12 mouse cellular contexts compared by ENCODE assay signal in the genomic region with DNA sequence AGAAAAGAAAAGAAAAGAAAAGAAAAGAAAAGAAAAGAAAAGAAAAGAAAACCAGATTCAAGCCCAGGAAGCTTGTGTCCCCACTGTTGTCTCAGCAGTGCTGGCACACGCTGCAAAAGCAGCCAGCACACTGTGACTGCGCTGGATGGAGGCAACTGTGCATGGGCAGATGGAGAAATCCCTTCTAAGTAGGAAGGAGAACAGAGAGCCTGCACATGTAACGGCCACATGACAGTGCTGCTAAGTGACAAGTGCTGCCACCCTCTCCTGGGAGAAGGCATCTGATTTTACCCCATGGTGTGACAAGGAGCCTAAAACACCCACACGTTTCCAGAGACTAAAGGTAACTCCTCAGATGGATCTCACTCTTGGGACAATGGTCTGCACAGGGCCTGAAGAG.
DNase-seq lines count a peak whose midpoint lies in the region; ATAC-seq and TF ChIP-seq lines count a peak whose summit lies in the region.
"Had no signal": no experiment of that assay in that cellular context is flagged by ENCODE, and none has a peak within 500 bp of the region (broad histone marks: within the 10 kb centered on the region; RNA-seq: fewer than 3 reads in every experiment).

No protein-coding gene starts in this region.

- peak overlapping the region; percentile 86 for H3K27ac ChIP-seq in heart, embryonic 12.5 days (ENCODE audit: poor library complexity, severe bottlenecking)
- no peak overlapping the region for H3K27ac ChIP-seq in stomach, postnatal 0 days (replicated peaks)
- H3K27ac ChIP-seq: gastrocnemius, adult 2 months had no signal

- no peaks in the 10 kb centered on the region for H3K9me3 ChIP-seq in heart, embryonic 12.5 days (replicated peaks)
- no peaks in the 10 kb centered on the region for H3K9me3 ChIP-seq in stomach, postnatal 0 days (ENCODE audit: control insufficient read depth, low read length)
- H3K9me3 ChIP-seq: G1E had no signal

- ATAC-seq in heart, embryonic 12.5 days (ENCODE audit: insufficient number of reproducible peaks, low FRiP score), result no peak
- ATAC-seq in stomach, postnatal 0 days (ENCODE audit: low FRiP score, low TSS enrichment), result no peak

- peaks cover 54% of the 10 kb centered on the region for H3K4me1 ChIP-seq in heart, embryonic 12.5 days (replicated peaks)
- no peaks in the 10 kb centered on the region for H3K4me1 ChIP-seq in stomach, postnatal 0 days (replicated peaks; ENCODE audit: control insufficient read depth, insufficient read depth)

- H3K4me2 ChIP-seq in heart, embryonic 12.5 days, result no peak overlapping the region
- H3K4me2 ChIP-seq in stomach, postnatal 0 days (replicated peaks; ENCODE audit: low read depth), result no peak overlapping the region
- H3K4me2 ChIP-seq: lung, embryonic 14.5 days had no signal

- TF ChIP-seq EP300 in stomach, postnatal 0 days (optimal IDR thresholded peaks at IDR 0.05), result no peak

- 65% methylated on average over 4 of the region's 4 CpGs for WGBS in heart, embryonic 12.5 days
- 83% methylated on average over 4 of the region's 4 CpGs for WGBS in stomach, postnatal 0 days

- DNase-seq in cerebellum, adult 11-12 months, result peak; percentile 42
- no peak for DNase-seq in cerebellum, postnatal 14 days
- no peak for DNase-seq in heart, adult 9 months (ENCODE audit: low spot score in 2 of 2)
- DNase-seq in right cerebral cortex, adult 18-20 months, result peak; percentile 81
- DNase-seq in right cerebral cortex, postnatal 4 days, result no peak
- no peak for DNase-seq in stomach, postnatal 0 days (ENCODE audit: low spot score)
- DNase-seq in Muller cell, postnatal 12 days (ENCODE audit: inconsistent ontology term), result no peak
- DNase-seq: gastrocnemius, adult 2 months; kidney, adult 18-20 months; lung, embryonic 14.5 days had no signal

- no peak overlapping the region for H3K9ac ChIP-seq in heart, embryonic 12.5 days
- H3K9ac ChIP-seq in stomach, postnatal 0 days (ENCODE audit: low read length), result no peak overlapping the region
- H3K9ac ChIP-seq: lung, embryonic 14.5 days had no signal

- no peak overlapping the region for H3K4me3 ChIP-seq in heart, embryonic 12.5 days
- no peak overlapping the region for H3K4me3 ChIP-seq in stomach, postnatal 0 days (ENCODE audit: low read depth, low read length)
- H3K4me3 ChIP-seq: gastrocnemius, adult 2 months had no signal

- no peaks in the 10 kb centered on the region for H3K27me3 ChIP-seq in heart, embryonic 12.5 days (replicated peaks)
- H3K27me3 ChIP-seq in stomach, postnatal 0 days (ENCODE audit: control insufficient read depth, insufficient read depth, low read length), result no peaks in the 10 kb centered on the region

- peaks cover 36% of the 10 kb centered on the region for H3K36me3 ChIP-seq in heart, embryonic 12.5 days
- H3K36me3 ChIP-seq in stomach, postnatal 0 days (ENCODE audit: control insufficient read depth, insufficient read depth, low read length), result peaks cover 4% of the 10 kb centered on the region; the same call in 1 of the 2 replicates

- no peak for TF ChIP-seq CTCF in stomach, postnatal 0 days (IDR thresholded peaks at IDR 0.05; ENCODE audit: low read depth)

Comparison
In these comparisons a context has a peak if more than half of its experiments do, and no peak if none do; other contexts are left out.
1. DNase-seq: peak in cerebellum, adult 11-12 months (single experiment) and right cerebral cortex, adult 18-20 months (single experiment); none in cerebellum, postnatal 14 days (0 of 2), heart, adult 9 months (0 of 2), right cerebral cortex, postnatal 4 days (single experiment), stomach, postnatal 0 days (single experiment) and Muller cell, postnatal 12 days (single experiment).